Mouse (Mus musculus): Measurements from ENCODE around the gene Mymx. TPM values are rescaled to one million over a fixed set of nuclear protein-coding genes. Genes with fewer than 3 reads are reported as not detected.
A peak's percentile ranks its signal among the peaks of the same experiment; 100 is the strongest.

Gene Mymx
- total and polyA plus RNA-seq, 2 experiments from 2014 or later = not detected

DNA sequence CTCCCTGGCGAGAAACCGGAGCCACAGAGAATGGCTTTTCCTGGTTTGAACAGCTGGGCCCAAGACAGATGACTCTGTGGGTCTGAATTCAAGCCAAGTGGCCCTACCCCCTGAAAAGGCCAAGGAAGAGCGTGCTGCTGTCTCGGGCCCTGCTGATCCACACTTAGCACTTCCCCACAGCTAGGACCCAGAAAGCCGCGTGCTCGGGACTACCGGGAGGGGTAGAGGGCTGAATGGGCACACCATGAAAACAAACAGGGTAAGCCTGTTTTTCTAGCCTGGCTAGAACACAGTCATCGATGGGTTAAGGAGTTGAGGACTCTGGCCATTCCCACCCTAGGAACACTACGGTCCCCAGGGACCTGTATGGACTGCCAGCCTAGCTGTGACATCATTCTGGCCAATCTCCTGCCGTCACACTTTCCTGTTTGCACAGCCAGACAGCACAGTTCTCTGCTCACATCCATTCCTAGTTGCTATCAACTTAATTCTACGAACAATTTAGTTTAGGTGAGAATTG is 20.9 kb downstream of the Mymx start:
- H3K4me1 ChIP-seq (ENCODE audit: insufficient read depth, low read length) = no peaks in the 10 kb centered on the region; the same call in 1 of the 2 replicates
- no peak overlapping the region for H3K4me3 ChIP-seq (ENCODE audit: low read length)
- no peak for ATAC-seq
- H3K4me2 ChIP-seq (ENCODE audit: low read depth, low read length) = no peak overlapping the region
- H3K27me3 ChIP-seq (ENCODE audit: insufficient read depth, low read length) = no peaks in the 10 kb centered on the region
- H3K9me3 ChIP-seq (ENCODE audit: low read length) = no peaks in the 10 kb centered on the region
- 31% methylated on average over 12 of the region's 12 CpGs for WGBS
- no peaks in the 10 kb centered on the region for H3K36me3 ChIP-seq (ENCODE audit: insufficient read depth, low read length)
- H3K27ac ChIP-seq = peak overlapping the region; percentile 41; the same call in 1 of the 2 replicates
- H3K9ac ChIP-seq (replicated peaks; ENCODE audit: low read length) = no peak overlapping the region
- TF ChIP-seq CTCF (IDR thresholded peaks at IDR 0.05; ENCODE audit: low read depth) = no peak
- DNase-seq (ENCODE audit: low spot score) = peak; percentile 25

- H3K4me2 ChIP-seq (ENCODE audit: low read depth, low read length) = no peak overlapping the region
- no peak overlapping the region for H3K27ac ChIP-seq
- WGBS = 78% methylated on average over 4 of the region's 4 CpGs
- no peaks in the 10 kb centered on the region for H3K36me3 ChIP-seq (ENCODE audit: insufficient read depth, low read length)
- H3K4me1 ChIP-seq (ENCODE audit: insufficient read depth, low read length) = peaks cover 3% of the 10 kb centered on the region; the same call in 1 of the 2 replicates
- no peaks in the 10 kb centered on the region for H3K27me3 ChIP-seq (ENCODE audit: insufficient read depth, low read length)
- ATAC-seq = no peak
- no peaks in the 10 kb centered on the region for H3K9me3 ChIP-seq (ENCODE audit: low read length)
- DNase-seq (ENCODE audit: low spot score) = no peak
- no peak for TF ChIP-seq CTCF (IDR thresholded peaks at IDR 0.05; ENCODE audit: low read depth)
- H3K4me3 ChIP-seq (ENCODE audit: low read length) = no peak overlapping the region
- no peak overlapping the region for H3K9ac ChIP-seq (replicated peaks; ENCODE audit: low read length)
Observed at GRCm38 (mm10) chr17:45579554-45579953, 22.3 kb downstream of the Mymx start.

GRCm38 (mm10) chr17:45578843-45579242 is 23.1 kb downstream of the Mymx start:
- Histone ChIP-seq H3K9me3 (ENCODE audit: low read length) (no peaks in the 10 kb centered on the region), H3K27me3 (ENCODE audit: insufficient read depth, low read length) (no peaks in the 10 kb centered on the region), H3K4me1 (ENCODE audit: insufficient read depth, low read length) (peaks cover 3% of the 10 kb centered on the region; the same call in 1 of the 2 replicates), H3K36me3 (ENCODE audit: insufficient read depth, low read length) (no peaks in the 10 kb centered on the region), H3K9ac (replicated peaks; ENCODE audit: low read length) (no peak overlapping the region), H3K4me3 (ENCODE audit: low read length) (no peak overlapping the region), H3K4me2 (ENCODE audit: low read depth, low read length) (no peak overlapping the region), H3K27ac (no peak overlapping the region)
- ATAC-seq (no peak), DNase-seq (ENCODE audit: low spot score) (peak; percentile 42)
- 78% methylated on average over 7 of the region's 7 CpGs for whole genome bisulfite sequencing
- TF ChIP-seq CTCF (IDR thresholded peaks at IDR 0.05; ENCODE audit: low read depth) = peak; percentile 64

GRCm38 (mm10) chr17:45578242-45578641 is 23.7 kb downstream of the Mymx start:
- no peak overlapping the region for H3K4me2 ChIP-seq (ENCODE audit: low read depth, low read length)
- no peaks in the 10 kb centered on the region for H3K9me3 ChIP-seq (ENCODE audit: low read length)
- 62% methylated on average over 5 of the region's 5 CpGs for WGBS
- no peak for TF ChIP-seq CTCF (IDR thresholded peaks at IDR 0.05; ENCODE audit: low read depth)
- H3K27me3 ChIP-seq (ENCODE audit: insufficient read depth, low read length) = no peaks in the 10 kb centered on the region
- H3K9ac ChIP-seq (replicated peaks; ENCODE audit: low read length) = no peak overlapping the region
- no peak for DNase-seq (ENCODE audit: low spot score)
- H3K36me3 ChIP-seq (ENCODE audit: insufficient read depth, low read length) = no peaks in the 10 kb centered on the region
- ATAC-seq = no peak
- peaks cover 3% of the 10 kb centered on the region; the same call in 1 of the 2 replicates for H3K4me1 ChIP-seq (ENCODE audit: insufficient read depth, low read length)
- H3K27ac ChIP-seq = no peak overlapping the region
- no peak overlapping the region for H3K4me3 ChIP-seq (ENCODE audit: low read length)

GRCm38 (mm10) chr17:45575123-45575897 is 26.6 kb downstream of the Mymx start:
- peaks cover 12% of the 10 kb centered on the region for H3K36me3 ChIP-seq (ENCODE audit: insufficient read depth, low read length)
- no peak for DNase-seq (ENCODE audit: low spot score)
- peak overlapping the region; percentile 79; the same call in 1 of the 2 replicates for H3K4me2 ChIP-seq (ENCODE audit: low read depth, low read length)
- H3K4me3 ChIP-seq (ENCODE audit: low read length) = no peak overlapping the region
- no peaks in the 10 kb centered on the region for H3K9me3 ChIP-seq (ENCODE audit: low read length)
- H3K27me3 ChIP-seq (ENCODE audit: insufficient read depth, low read length) = no peaks in the 10 kb centered on the region
- 85% methylated on average over 8 of the region's 8 CpGs for WGBS
- no peak for TF ChIP-seq CTCF (IDR thresholded peaks at IDR 0.05; ENCODE audit: low read depth)
- H3K27ac ChIP-seq = peak overlapping the region; percentile 96
- H3K4me1 ChIP-seq (ENCODE audit: insufficient read depth, low read length) = peaks cover 3% of the 10 kb centered on the region; the same call in 1 of the 2 replicates
- no peak for ATAC-seq
- H3K9ac ChIP-seq (replicated peaks; ENCODE audit: low read length) = peak overlapping the region; percentile 100; the same call in 1 of the 2 replicates

GRCm38 (mm10) chr17:45574129-45574761 is 27.7 kb downstream of the Mymx start:
- Histone ChIP-seq H3K4me3 (ENCODE audit: low read length) (peak overlapping the region; percentile 100), H3K9me3 (ENCODE audit: low read length) (no peaks in the 10 kb centered on the region), H3K9ac (replicated peaks; ENCODE audit: low read length) (peak overlapping the region; percentile 100), H3K4me1 (ENCODE audit: insufficient read depth, low read length) (peaks cover 3% of the 10 kb centered on the region; the same call in 1 of the 2 replicates), H3K27ac (peak overlapping the region; percentile 96), H3K36me3 (ENCODE audit: insufficient read depth, low read length) (peaks cover 23% of the 10 kb centered on the region), H3K27me3 (ENCODE audit: insufficient read depth, low read length) (no peaks in the 10 kb centered on the region), H3K4me2 (ENCODE audit: low read depth, low read length) (peak overlapping the region; percentile 79)
- under 1% methylated on average over 17 of the region's 17 CpGs for WGBS
- no peak for TF ChIP-seq CTCF (IDR thresholded peaks at IDR 0.05; ENCODE audit: low read depth)
- peak; percentile 78 for DNase-seq (ENCODE audit: low spot score)
- ATAC-seq = peak; percentile 68
